ENCODE assay signal across 9 mouse cellular contexts in the genomic region with DNA sequence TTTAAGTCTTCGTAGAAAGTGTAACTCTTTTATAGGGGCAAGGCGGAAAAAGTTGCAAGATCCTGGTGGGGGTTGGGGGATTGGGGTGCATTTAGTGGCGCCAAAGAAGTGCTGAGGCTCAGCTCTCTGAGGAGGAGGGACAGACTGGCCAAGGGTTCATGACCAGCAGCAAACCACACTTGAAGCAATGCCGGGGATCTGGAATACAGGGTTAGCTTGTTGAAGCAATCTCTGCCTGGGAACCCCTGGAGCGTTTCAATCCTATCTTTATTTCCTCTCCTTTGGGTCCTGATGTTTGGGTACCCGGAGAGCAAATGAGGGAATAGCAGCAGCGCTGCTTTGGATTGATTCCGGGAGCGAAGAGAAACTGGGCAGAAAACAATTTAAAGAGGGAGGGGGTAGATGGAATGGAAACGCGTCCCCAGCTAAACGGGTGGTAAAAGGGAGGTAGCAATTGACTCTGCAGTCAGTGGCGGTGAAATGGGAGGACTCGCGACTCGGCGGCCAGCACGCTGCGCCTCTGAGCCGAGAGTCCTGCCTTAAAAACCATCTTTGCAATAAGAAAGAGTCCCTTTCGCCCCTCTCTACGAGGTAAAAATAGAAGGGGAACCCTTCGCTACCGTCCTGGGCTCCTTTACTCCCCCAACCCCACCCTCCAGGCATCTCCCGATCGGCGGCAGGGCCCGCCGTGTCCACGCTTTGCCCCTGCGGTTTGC.
A peak's percentile ranks its signal among the peaks of the same experiment; 100 is the strongest.
DNase-seq lines count a peak whose midpoint lies in the region; ATAC-seq and TF ChIP-seq lines count a peak whose summit lies in the region.
"Had no signal": no experiment of that assay in that cellular context is flagged by ENCODE, and none has a peak within 500 bp of the region (broad histone marks: within the 10 kb centered on the region; RNA-seq: fewer than 3 reads in every experiment).

No protein-coding gene starts in this region.

- ATAC-seq in lung, embryonic 14.5 days (ENCODE audit: insufficient read depth): peak; percentile 14; the same call in 1 of the 2 replicates
- ATAC-seq in forebrain, embryonic 12.5 days (ENCODE audit: low FRiP score): no peak

- H3K9me3 ChIP-seq in lung, embryonic 14.5 days (ENCODE audit: low read depth, low read length): no peaks in the 10 kb centered on the region
- no peaks in the 10 kb centered on the region for H3K9me3 ChIP-seq in forebrain, embryonic 12.5 days
- H3K9me3 ChIP-seq in limb, embryonic 10.5 days (replicated peaks): no peaks in the 10 kb centered on the region

- H3K27ac ChIP-seq in lung, embryonic 14.5 days (ENCODE audit: low read depth): no peak overlapping the region
- peak overlapping the region; percentile 54 for H3K27ac ChIP-seq in forebrain, embryonic 12.5 days
- peak overlapping the region; percentile 19; the same call in 1 of the 2 replicates for H3K27ac ChIP-seq in limb, embryonic 10.5 days
- H3K27ac ChIP-seq in small intestine, adult 2 months (ENCODE audit: insufficient read depth, low read depth, low read length): no peak overlapping the region

- peak overlapping the region; percentile 35 for H3K4me3 ChIP-seq in lung, embryonic 14.5 days (ENCODE audit: low read depth, low read length)
- peak overlapping the region; percentile 20 for H3K4me3 ChIP-seq in forebrain, embryonic 12.5 days (replicated peaks)
- peak overlapping the region; percentile 41 for H3K4me3 ChIP-seq in limb, embryonic 10.5 days
- peak overlapping the region; percentile 3; the same call in 1 of the 2 replicates for H3K4me3 ChIP-seq in small intestine, adult 2 months (ENCODE audit: low read depth, low read length)

- no peaks in the 10 kb centered on the region for H3K36me3 ChIP-seq in lung, embryonic 14.5 days (ENCODE audit: insufficient read depth)
- no peaks in the 10 kb centered on the region for H3K36me3 ChIP-seq in forebrain, embryonic 12.5 days (replicated peaks)
- no peaks in the 10 kb centered on the region for H3K36me3 ChIP-seq in limb, embryonic 10.5 days
- no peaks in the 10 kb centered on the region for H3K36me3 ChIP-seq in small intestine, adult 2 months (ENCODE audit: control insufficient read depth, insufficient read depth, low read length)

- H3K9ac ChIP-seq in lung, embryonic 14.5 days: no peak overlapping the region
- H3K9ac ChIP-seq in forebrain, embryonic 12.5 days: no peak overlapping the region

- WGBS in lung, embryonic 14.5 days: 3% methylated on average over 31 of the region's 31 CpGs
- WGBS in forebrain, embryonic 12.5 days: 1% methylated on average over 30 of the region's 31 CpGs
- WGBS in limb, embryonic 10.5 days: under 1% methylated on average over 31 of the region's 31 CpGs
- 4% methylated on average over 31 of the region's 31 CpGs for WGBS in small intestine, adult 2 months

- 0 out of 2 replicates have a peak, but pooled peaks cover 4% of the 10 kb centered on the region for H3K4me1 ChIP-seq in lung, embryonic 14.5 days (ENCODE audit: insufficient read depth)
- H3K4me1 ChIP-seq in forebrain, embryonic 12.5 days: peaks cover 26% of the 10 kb centered on the region
- peaks cover 23% of the 10 kb centered on the region for H3K4me1 ChIP-seq in limb, embryonic 10.5 days
- peaks cover 3% of the 10 kb centered on the region for H3K4me1 ChIP-seq in small intestine, adult 2 months (ENCODE audit: control insufficient read depth, insufficient read depth, insufficient read length, low read length)

- no peak for TF ChIP-seq CTCF in lung, embryonic 14.5 days (IDR thresholded peaks at IDR 0.05; ENCODE audit: low read depth)
- TF ChIP-seq CTCF in small intestine, adult 2 months (IDR thresholded peaks at IDR 0.05; ENCODE audit: extremely low read depth, insufficient read length, insufficient replicate concordance, low read depth, low read length): no peak

- peak; percentile 24 for DNase-seq in lung, embryonic 14.5 days
- DNase-seq in lung, postnatal 14 days: no peak
- DNase-seq in limb, embryonic 10.5 days (ENCODE audit: low spot score): peak; percentile 53
- DNase-seq in right cerebral cortex, adult 2 months (ENCODE audit: low spot score in 2 of 2): no peak
- no peak for DNase-seq in frontal cortex, adult 2 months (ENCODE audit: extremely low spot score in 1 of 2, low spot score in 1 of 2)
- no peak for DNase-seq in right cerebral cortex, postnatal 10 days (ENCODE audit: low spot score in 2 of 2)
- DNase-seq: thymus, adult 2 months had no signal

- H3K4me2 ChIP-seq in lung, embryonic 14.5 days: peak overlapping the region; percentile 62
- H3K4me2 ChIP-seq in forebrain, embryonic 12.5 days: peak overlapping the region; percentile 44

- peaks cover 64% of the 10 kb centered on the region for H3K27me3 ChIP-seq in lung, embryonic 14.5 days (ENCODE audit: insufficient read depth, low read length)
- H3K27me3 ChIP-seq in forebrain, embryonic 12.5 days: peaks cover 75% of the 10 kb centered on the region
- peaks cover 86% of the 10 kb centered on the region for H3K27me3 ChIP-seq in limb, embryonic 10.5 days (ENCODE audit: low read depth, poor library complexity, severe bottlenecking)
- peaks cover 34% of the 10 kb centered on the region for H3K27me3 ChIP-seq in small intestine, adult 2 months (ENCODE audit: control insufficient read depth, insufficient read depth, low read length)

- no peak for TF ChIP-seq POLR2A in small intestine, adult 2 months (IDR thresholded peaks at IDR 0.05; ENCODE audit: low read depth, low read length)

Comparison
In these comparisons a context has a peak if more than half of its experiments do, and no peak if none do; other contexts are left out.
1. DNase-seq: peak in lung, embryonic 14.5 days (single experiment) and limb, embryonic 10.5 days (single experiment); none in lung, postnatal 14 days (single experiment), right cerebral cortex, adult 2 months (0 of 2), frontal cortex, adult 2 months (0 of 2) and right cerebral cortex, postnatal 10 days (0 of 2).
2. H3K27ac ChIP-seq: peak in forebrain, embryonic 12.5 days (single experiment) and limb, embryonic 10.5 days (single experiment); none in lung, embryonic 14.5 days (single experiment) and small intestine, adult 2 months (single experiment).
3. Peak in every context shown above with its lines, with median percentiles within 50 percentile points of each other: H3K4me3 ChIP-seq.